9 mouse cellular contexts compared by ENCODE assay signal in the genomic region with DNA sequence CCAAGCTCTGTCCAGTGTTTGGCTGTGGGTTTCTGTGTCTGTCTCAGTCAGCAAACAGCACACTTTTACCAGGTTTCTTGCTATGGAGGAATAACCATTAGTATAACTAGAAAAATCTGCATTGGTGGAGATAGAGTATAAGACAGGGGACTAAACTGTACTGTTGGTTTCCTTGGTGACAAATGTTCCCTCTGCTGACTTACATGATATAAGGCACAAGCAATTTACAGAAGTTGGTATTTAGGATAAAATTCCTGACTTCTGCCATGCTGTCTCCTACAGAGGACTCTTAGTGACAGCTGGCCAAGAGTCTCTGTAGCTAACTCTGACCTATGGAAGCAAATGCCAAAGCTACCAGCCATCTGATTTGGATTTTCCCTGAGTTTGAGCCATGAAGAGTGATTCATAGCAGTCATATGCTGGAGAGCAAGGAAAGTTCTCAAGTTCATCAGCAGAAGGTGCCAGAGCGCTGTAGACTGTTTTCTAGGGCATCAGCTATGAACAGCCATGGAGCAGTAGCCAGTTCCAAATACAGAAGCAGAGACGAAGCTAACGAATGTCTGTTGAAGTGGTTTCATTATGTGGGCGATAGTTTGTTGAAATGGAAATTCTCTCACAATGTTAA. TPM values are rescaled to one million over a fixed set of nuclear protein-coding genes. Genes with fewer than 3 reads are reported as not detected.
A peak's percentile ranks its signal among the peaks of the same experiment; 100 is the strongest.
DNase-seq lines count a peak whose midpoint lies in the region; ATAC-seq lines count a peak whose summit lies in the region.
"Had no signal": no experiment of that assay in that cellular context is flagged by ENCODE, and none has a peak within 500 bp of the region (broad histone marks: within the 10 kb centered on the region; RNA-seq: fewer than 3 reads in every experiment).

No protein-coding gene starts in this region.

- ATAC-seq in embryonic facial prominence, embryonic 14.5 days (ENCODE audit: low read depth) = 0 out of 2 replicates have a peak, but pooled peaks have one; percentile 60
- peak; percentile 76 for ATAC-seq in heart, embryonic 15.5 days (replicated peaks; ENCODE audit: insufficient number of reproducible peaks, insufficient read depth, low FRiP score, low read depth)
- ATAC-seq in kidney, embryonic 16.5 days (ENCODE audit: low FRiP score, low TSS enrichment) = no peak

- no peak overlapping the region for H3K27ac ChIP-seq in embryonic facial prominence, embryonic 14.5 days (replicated peaks; ENCODE audit: low read depth, low read length)
- H3K27ac ChIP-seq in heart, embryonic 15.5 days = peak overlapping the region; percentile 75
- no peak overlapping the region for H3K27ac ChIP-seq in kidney, embryonic 16.5 days (ENCODE audit: low read length)

- H3K27me3 ChIP-seq in embryonic facial prominence, embryonic 14.5 days (replicated peaks; ENCODE audit: control insufficient read depth, insufficient read depth, low read length) = no peaks in the 10 kb centered on the region
- H3K27me3 ChIP-seq in heart, embryonic 15.5 days = no peaks in the 10 kb centered on the region
- no peaks in the 10 kb centered on the region for H3K27me3 ChIP-seq in kidney, embryonic 16.5 days (ENCODE audit: insufficient read depth, low read length)

- intact Hi-C loops in left cerebral cortex, postnatal 4 days (cut with DNase I) = loop anchor here (10.0 kb wide), 1 partner anchor 606 kb away; no protein-coding TSS in a partner anchor
- intact Hi-C loops in left cerebral cortex, postnatal 25 days (cut with DNase I) = loop anchor here (5.0 to 10.0 kb wide), 3 partner anchors 136 to 606 kb away; partner anchors contain the start of genes Gm9767 and Tmem200a

- H3K9ac ChIP-seq in embryonic facial prominence, embryonic 14.5 days (ENCODE audit: low read depth, low read length) = no peak overlapping the region
- no peak overlapping the region for H3K9ac ChIP-seq in heart, embryonic 15.5 days
- H3K9ac ChIP-seq in kidney, embryonic 16.5 days (replicated peaks; ENCODE audit: low read length) = no peak overlapping the region

- H3K36me3 ChIP-seq in embryonic facial prominence, embryonic 14.5 days (ENCODE audit: control insufficient read depth, insufficient read depth, low read length) = no peaks in the 10 kb centered on the region
- no peaks in the 10 kb centered on the region for H3K36me3 ChIP-seq in heart, embryonic 15.5 days
- no peaks in the 10 kb centered on the region for H3K36me3 ChIP-seq in kidney, embryonic 16.5 days (ENCODE audit: insufficient read depth, low read length)

- H3K4me3 ChIP-seq in embryonic facial prominence, embryonic 14.5 days (ENCODE audit: low read depth, low read length) = no peak overlapping the region
- H3K4me3 ChIP-seq in heart, embryonic 15.5 days = no peak overlapping the region
- H3K4me3 ChIP-seq in kidney, embryonic 16.5 days (ENCODE audit: low read length) = no peak overlapping the region

- peak; percentile 27 for DNase-seq in left cerebral cortex, adult 11 months (ENCODE audit: low spot score)
- DNase-seq in left cerebral cortex, postnatal 4 days = no peak
- peak; percentile 39 for DNase-seq in embryonic facial prominence, embryonic 14.5 days (ENCODE audit: low spot score)
- DNase-seq in left cerebral cortex, postnatal 25 days (ENCODE audit: low spot score in 2 of 2) = peak; percentile 65 to 85
- DNase-seq in adrenal gland, postnatal 4 days (ENCODE audit: low spot score in 2 of 2) = no peak
- no peak for DNase-seq in natural killer cell, adult 2 months (ENCODE audit: low spot score in 2 of 2)

- H3K9me3 ChIP-seq in embryonic facial prominence, embryonic 14.5 days (ENCODE audit: control insufficient read depth, low read length) = no peaks in the 10 kb centered on the region
- H3K9me3 ChIP-seq in heart, embryonic 15.5 days (replicated peaks) = no peaks in the 10 kb centered on the region
- no peaks in the 10 kb centered on the region for H3K9me3 ChIP-seq in kidney, embryonic 16.5 days (ENCODE audit: low read length)

- WGBS in embryonic facial prominence, embryonic 14.5 days = 72% methylated on average over 4 of the region's 4 CpGs
- WGBS in heart, embryonic 15.5 days = 40% methylated on average over 4 of the region's 4 CpGs
- 90% methylated on average over 4 of the region's 4 CpGs for WGBS in kidney, embryonic 16.5 days

- no peak overlapping the region for H3K4me2 ChIP-seq in embryonic facial prominence, embryonic 14.5 days (ENCODE audit: low read depth, low read length)
- peak overlapping the region; percentile 39 for H3K4me2 ChIP-seq in heart, embryonic 15.5 days
- no peak overlapping the region for H3K4me2 ChIP-seq in kidney, embryonic 16.5 days (replicated peaks; ENCODE audit: low read depth, low read length)

- H3K4me1 ChIP-seq in embryonic facial prominence, embryonic 14.5 days (ENCODE audit: control insufficient read depth, insufficient read depth, low read length) = no peaks in the 10 kb centered on the region
- peaks cover 7% of the 10 kb centered on the region; the same call in 1 of the 2 replicates for H3K4me1 ChIP-seq in heart, embryonic 15.5 days (replicated peaks)
- no peaks in the 10 kb centered on the region for H3K4me1 ChIP-seq in kidney, embryonic 16.5 days (ENCODE audit: insufficient read depth, low read length)

RNA-seq across cellular contexts. Expression of gene Smlr1, which starts 3.2 kb away (rescaled TPM):
- total RNA-seq in left cerebral cortex, postnatal 4 days (2021) = not detected
- polyA plus RNA-seq in embryonic facial prominence, embryonic 14.5 days (2014; fragmentation: Nextera tagmentation; extraction: Ambion mirVana) = not detected in 2 replicates
- polyA plus RNA-seq in heart, embryonic 15.5 days (2015; fragmentation: Nextera tagmentation; extraction: Ambion mirVana) = not detected in 2 replicates
- total RNA-seq in left cerebral cortex, postnatal 25 days (2021) = not detected
- 1 to 10 TPM in 1 of 2 experiments, under 1 TPM in 1; 0.39 to 5.1 TPM for total RNA-seq in adrenal gland, postnatal 4 days (2021)
- 0.23 and 0.60 TPM in 2 replicates for polyA plus RNA-seq in kidney, embryonic 16.5 days (2015; fragmentation: Nextera tagmentation; extraction: Ambion mirVana)
- total RNA-seq: gastrocnemius, adult 8-10 months had no signal

Comparison
In these comparisons a context has a peak if more than half of its experiments do, and no peak if none do; other contexts are left out.
1. DNase-seq: peak in left cerebral cortex, adult 11 months (single experiment), embryonic facial prominence, embryonic 14.5 days (single experiment) and left cerebral cortex, postnatal 25 days (2 of 2); none in left cerebral cortex, postnatal 4 days (single experiment), adrenal gland, postnatal 4 days (0 of 2) and natural killer cell, adult 2 months (0 of 2).